Mouse (Mus musculus): ENCODE data around the gene Mfsd4a. TPM values are rescaled to one million over a fixed set of nuclear protein-coding genes. Genes with fewer than 3 reads are reported as not detected.

Gene Mfsd4a
- polyA plus RNA-seq, 1 experiment = 64.1 TPM

GRCm38 (mm10) chr1:132089767-132090166 is 21.9 kb upstream of the Mfsd4a start:
- TF ChIP-seq CTCF (conservative IDR thresholded peaks at IDR 0.05; ENCODE audit: insufficient read depth, insufficient read length, low read depth, low read length) (no peak), POLR2A (IDR thresholded peaks at IDR 0.05; ENCODE audit: low read depth, low read length) (no peak)
- H3K4me3 ChIP-seq (ENCODE audit: insufficient read depth, low read depth, low read length) = no peak overlapping the region
- no peak for DNase-seq
- no peak overlapping the region for H3K27ac ChIP-seq (ENCODE audit: insufficient read depth, low read depth, low read length)
- no peaks in the 10 kb centered on the region for H3K36me3 ChIP-seq (ENCODE audit: control insufficient read depth, insufficient read depth, low read length)
- no peaks in the 10 kb centered on the region for H3K4me1 ChIP-seq (ENCODE audit: control insufficient read depth, insufficient read depth, low read length)
- WGBS = 73% methylated on average over 6 of the region's 6 CpGs
- no peaks in the 10 kb centered on the region for H3K27me3 ChIP-seq (replicated peaks; ENCODE audit: control insufficient read depth, insufficient read depth, low read length)

DNA sequence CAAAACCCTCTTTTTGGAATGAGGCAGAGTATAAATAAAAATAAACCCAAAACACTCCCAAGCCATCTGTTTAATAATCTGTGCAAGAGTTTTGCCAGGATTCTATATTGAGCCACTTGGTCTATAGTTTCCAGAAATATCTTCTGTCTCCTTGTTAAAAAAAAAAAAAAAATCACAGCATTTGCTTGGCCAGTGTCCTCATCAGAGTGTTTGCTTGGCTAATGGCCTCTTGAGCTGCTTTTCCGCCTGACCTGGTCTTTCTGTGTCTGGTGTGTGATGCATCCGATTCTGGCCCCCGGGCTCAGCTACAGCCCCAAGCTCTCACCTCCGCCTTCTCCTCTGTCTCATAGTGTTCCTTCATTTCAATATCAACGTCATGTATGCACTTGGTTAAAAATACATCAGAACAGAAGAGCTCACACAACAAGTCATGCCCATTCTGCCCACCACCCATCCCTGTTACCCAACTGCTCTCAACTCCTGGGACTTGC is 20.4 kb upstream of the Mfsd4a start:
- H3K36me3 ChIP-seq (ENCODE audit: control insufficient read depth, insufficient read depth, low read length) = no peaks in the 10 kb centered on the region
- 91% methylated on average over 5 of the region's 5 CpGs for WGBS
- no peaks in the 10 kb centered on the region for H3K4me1 ChIP-seq (ENCODE audit: control insufficient read depth, insufficient read depth, low read length)
- TF ChIP-seq CTCF (conservative IDR thresholded peaks at IDR 0.05; ENCODE audit: insufficient read depth, insufficient read length, low read depth, low read length) (no peak), POLR2A (IDR thresholded peaks at IDR 0.05; ENCODE audit: low read depth, low read length) (no peak)
- no peak overlapping the region for H3K4me3 ChIP-seq (ENCODE audit: insufficient read depth, low read depth, low read length)
- no peak for DNase-seq
- H3K27me3 ChIP-seq (replicated peaks; ENCODE audit: control insufficient read depth, insufficient read depth, low read length) = no peaks in the 10 kb centered on the region
- H3K27ac ChIP-seq (ENCODE audit: insufficient read depth, low read depth, low read length) = no peak overlapping the region

DNA sequence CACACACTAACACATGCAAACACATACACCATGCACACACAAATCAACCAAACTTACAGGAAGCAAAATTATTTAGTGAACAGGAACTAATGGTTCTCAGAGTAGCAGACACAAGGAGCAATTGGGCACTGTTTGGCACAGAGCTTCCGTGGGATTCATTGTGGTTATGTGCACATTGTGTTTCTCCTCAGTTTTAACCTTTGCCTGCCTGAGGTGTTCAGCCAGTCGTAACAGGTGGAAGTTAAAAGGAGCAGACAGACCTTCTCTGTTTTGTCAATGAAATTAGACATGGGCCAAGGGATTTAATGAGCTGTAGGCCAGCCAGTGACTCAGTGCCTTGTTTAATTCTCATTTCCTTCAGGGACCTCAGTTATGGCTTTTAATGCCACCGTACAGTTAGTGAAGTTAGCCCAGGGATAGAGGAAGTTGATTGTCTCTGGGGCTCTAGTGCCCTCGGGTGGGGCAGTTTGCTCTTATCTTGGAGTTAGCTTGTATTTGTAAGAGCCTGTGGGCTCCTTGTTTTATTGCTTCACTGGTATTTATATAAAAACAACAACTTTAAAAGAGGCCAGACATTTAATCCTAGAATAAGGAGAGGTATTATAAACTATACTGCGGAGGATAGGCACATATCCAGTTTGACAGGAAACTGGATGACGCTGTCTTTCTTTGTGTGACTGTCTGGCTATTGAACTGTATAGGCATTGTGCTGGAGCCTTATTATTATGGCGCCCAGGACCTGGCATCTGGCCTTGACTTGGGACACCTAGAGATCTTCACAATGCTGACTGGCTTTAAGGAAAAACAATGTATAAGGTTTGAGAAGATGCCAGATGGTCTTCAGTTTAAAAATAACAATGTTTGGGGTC is 17.6 kb upstream of the Mfsd4a start:
- WGBS = 47% methylated on average over 7 of the region's 7 CpGs
- Histone ChIP-seq H3K4me1 (ENCODE audit: control insufficient read depth, insufficient read depth, low read length) (no peaks in the 10 kb centered on the region), H3K36me3 (ENCODE audit: control insufficient read depth, insufficient read depth, low read length) (no peaks in the 10 kb centered on the region), H3K27ac (ENCODE audit: insufficient read depth, low read depth, low read length) (no peak overlapping the region), H3K4me3 (ENCODE audit: insufficient read depth, low read depth, low read length) (no peak overlapping the region), H3K27me3 (replicated peaks; ENCODE audit: control insufficient read depth, insufficient read depth, low read length) (no peaks in the 10 kb centered on the region)
- DNase-seq = peak; percentile 7
- TF ChIP-seq POLR2A (IDR thresholded peaks at IDR 0.05; ENCODE audit: low read depth, low read length) (no peak), CTCF (conservative IDR thresholded peaks at IDR 0.05; ENCODE audit: insufficient read depth, insufficient read length, low read depth, low read length) (no peak)

DNA sequence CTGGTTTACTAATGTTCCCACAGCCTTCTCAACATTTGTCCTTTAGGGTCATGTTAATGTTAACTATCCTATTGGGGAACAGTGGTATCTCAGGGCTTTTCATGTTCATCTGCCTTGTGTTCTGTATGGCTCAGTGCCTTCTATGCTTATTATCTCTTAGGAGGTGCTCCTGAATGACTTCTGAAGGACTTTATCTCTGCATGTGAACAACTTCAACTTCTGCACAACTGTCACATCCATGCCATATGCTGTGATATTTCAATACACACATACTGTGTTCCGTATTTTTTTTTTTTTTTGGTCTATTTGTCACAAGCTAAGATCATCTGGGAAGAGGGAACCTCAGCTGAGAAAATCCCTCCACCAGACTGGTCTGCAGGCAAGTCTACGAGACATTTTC is 10.6 kb upstream of the Mfsd4a start:
- no peak overlapping the region for H3K27ac ChIP-seq (ENCODE audit: insufficient read depth, low read depth, low read length)
- H3K4me1 ChIP-seq (ENCODE audit: control insufficient read depth, insufficient read depth, low read length) = no peaks in the 10 kb centered on the region; the same call in 1 of the 2 replicates
- TF ChIP-seq POLR2A (IDR thresholded peaks at IDR 0.05; ENCODE audit: low read depth, low read length) (no peak), CTCF (conservative IDR thresholded peaks at IDR 0.05; ENCODE audit: insufficient read depth, insufficient read length, low read depth, low read length) (no peak)
- DNase-seq = no peak
- H3K27me3 ChIP-seq (replicated peaks; ENCODE audit: control insufficient read depth, insufficient read depth, low read length) = no peaks in the 10 kb centered on the region
- WGBS = 93% methylated on average over 2 of the region's 2 CpGs
- no peaks in the 10 kb centered on the region for H3K36me3 ChIP-seq (ENCODE audit: control insufficient read depth, insufficient read depth, low read length)
- no peak overlapping the region for H3K4me3 ChIP-seq (ENCODE audit: insufficient read depth, low read depth, low read length)

DNA sequence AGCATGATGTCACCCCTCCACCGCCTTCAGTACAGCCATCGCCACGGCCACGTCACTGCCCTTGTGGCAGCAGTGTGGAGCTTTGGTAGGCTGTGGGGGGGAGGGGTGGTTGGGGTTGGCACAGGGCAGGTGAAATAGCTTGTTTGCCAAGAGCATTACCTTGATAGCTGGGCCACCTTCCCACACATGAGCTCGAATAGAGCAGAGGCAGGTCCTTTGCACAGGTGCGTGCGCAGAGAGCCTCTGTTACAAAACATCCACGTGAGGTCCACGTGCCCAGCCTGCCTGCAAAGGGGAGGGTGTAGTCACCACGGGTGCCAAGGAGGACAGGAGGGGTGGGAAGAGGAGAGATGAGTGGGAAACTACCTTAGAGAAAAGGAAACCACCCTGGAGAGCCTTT is 7.7 kb upstream of the Mfsd4a start:
- no peaks in the 10 kb centered on the region for H3K27me3 ChIP-seq (replicated peaks; ENCODE audit: control insufficient read depth, insufficient read depth, low read length)
- H3K4me1 ChIP-seq (ENCODE audit: control insufficient read depth, insufficient read depth, low read length) = no peaks in the 10 kb centered on the region; the same call in 1 of the 2 replicates
- H3K36me3 ChIP-seq (ENCODE audit: control insufficient read depth, insufficient read depth, low read length) = no peaks in the 10 kb centered on the region
- no peak for TF ChIP-seq CTCF (conservative IDR thresholded peaks at IDR 0.05; ENCODE audit: insufficient read depth, insufficient read length, low read depth, low read length)
- no peak for TF ChIP-seq POLR2A (IDR thresholded peaks at IDR 0.05; ENCODE audit: low read depth, low read length)
- peak; percentile 80 for DNase-seq
- H3K27ac ChIP-seq (ENCODE audit: insufficient read depth, low read depth, low read length) = peak overlapping the region; percentile 93
- no peak overlapping the region for H3K4me3 ChIP-seq (ENCODE audit: insufficient read depth, low read depth, low read length)
- WGBS = 73% methylated on average over 10 of the region's 10 CpGs

GRCm38 (mm10) chr1:132070659-132071058 is 2.8 kb upstream of the Mfsd4a start:
- H3K27ac ChIP-seq (ENCODE audit: insufficient read depth, low read depth, low read length) = no peak overlapping the region
- WGBS = 90% methylated on average over 3 of the region's 3 CpGs
- no peaks in the 10 kb centered on the region for H3K36me3 ChIP-seq (ENCODE audit: control insufficient read depth, insufficient read depth, low read length)
- no peak overlapping the region for H3K4me3 ChIP-seq (ENCODE audit: insufficient read depth, low read depth, low read length)
- TF ChIP-seq POLR2A (IDR thresholded peaks at IDR 0.05; ENCODE audit: low read depth, low read length) (no peak), CTCF (conservative IDR thresholded peaks at IDR 0.05; ENCODE audit: insufficient read depth, insufficient read length, low read depth, low read length) (no peak)
- no peaks in the 10 kb centered on the region for H3K27me3 ChIP-seq (replicated peaks; ENCODE audit: control insufficient read depth, insufficient read depth, low read length)
- no peaks in the 10 kb centered on the region for H3K4me1 ChIP-seq (ENCODE audit: control insufficient read depth, insufficient read depth, low read length)
- no peak for DNase-seq

DNA sequence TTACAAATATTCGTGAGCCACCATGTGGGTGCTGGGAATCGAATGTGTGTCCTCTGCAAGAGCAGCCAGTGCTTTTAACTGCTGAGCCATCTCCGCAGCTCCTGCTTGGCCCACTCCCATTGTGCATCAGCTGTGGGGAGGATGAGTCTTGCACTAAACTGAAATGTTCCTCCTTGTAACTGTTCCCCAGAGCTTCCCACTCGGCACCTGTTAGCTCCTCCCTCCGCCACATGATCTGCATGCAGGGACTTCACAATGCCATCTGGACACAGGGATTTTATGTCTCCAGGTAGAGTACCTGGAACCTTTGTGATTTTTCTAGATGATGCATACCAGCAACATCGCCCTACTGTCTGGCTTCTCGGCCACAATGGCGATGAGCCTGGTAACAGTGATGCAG is 1.6 kb upstream of the Mfsd4a start:
- H3K36me3 ChIP-seq (ENCODE audit: control insufficient read depth, insufficient read depth, low read length) = no peaks in the 10 kb centered on the region
- H3K27ac ChIP-seq (ENCODE audit: insufficient read depth, low read depth, low read length) = no peak overlapping the region
- H3K4me1 ChIP-seq (ENCODE audit: control insufficient read depth, insufficient read depth, low read length) = no peaks in the 10 kb centered on the region
- no peak overlapping the region for H3K4me3 ChIP-seq (ENCODE audit: insufficient read depth, low read depth, low read length)
- no peak for DNase-seq
- H3K27me3 ChIP-seq (replicated peaks; ENCODE audit: control insufficient read depth, insufficient read depth, low read length) = no peaks in the 10 kb centered on the region
- TF ChIP-seq POLR2A (IDR thresholded peaks at IDR 0.05; ENCODE audit: low read depth, low read length) (no peak), CTCF (conservative IDR thresholded peaks at IDR 0.05; ENCODE audit: insufficient read depth, insufficient read length, low read depth, low read length) (no peak)
- 93% methylated on average over 8 of the region's 8 CpGs for WGBS
